Mouse (Mus musculus) skeletal muscle tissue, adult 2 months (tissue): ENCODE data around the gene Pla2g2c.

Experiments
- DNase-seq: peaks from one replicate; pipeline ENCODE4 v3.0.0-alpha.2; 2012; ENCODE audit warnings: low read depth, low spot score

The Pla2g2c gene

DNA sequence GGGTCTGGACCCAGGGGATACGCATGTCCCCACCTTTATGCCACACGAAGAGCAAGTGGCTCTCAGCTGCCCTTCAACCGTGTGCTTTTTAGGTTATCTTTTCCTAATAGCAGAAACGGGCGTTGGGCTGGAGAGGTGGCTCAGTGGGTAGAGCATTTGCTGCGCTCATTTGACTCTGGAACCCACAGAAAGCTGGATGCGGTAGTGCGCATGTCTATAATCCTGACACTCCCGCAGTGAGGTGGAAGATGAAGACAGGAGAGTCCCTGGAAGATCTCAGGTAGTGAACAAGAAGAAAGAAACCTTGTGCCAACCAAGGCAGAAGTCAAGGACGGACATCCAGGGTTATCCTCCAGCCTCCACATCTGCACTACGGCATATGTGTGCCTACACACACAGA lies 15.3 kb upstream of the Pla2g2c start:
- DNase-seq: no peak

DNA sequence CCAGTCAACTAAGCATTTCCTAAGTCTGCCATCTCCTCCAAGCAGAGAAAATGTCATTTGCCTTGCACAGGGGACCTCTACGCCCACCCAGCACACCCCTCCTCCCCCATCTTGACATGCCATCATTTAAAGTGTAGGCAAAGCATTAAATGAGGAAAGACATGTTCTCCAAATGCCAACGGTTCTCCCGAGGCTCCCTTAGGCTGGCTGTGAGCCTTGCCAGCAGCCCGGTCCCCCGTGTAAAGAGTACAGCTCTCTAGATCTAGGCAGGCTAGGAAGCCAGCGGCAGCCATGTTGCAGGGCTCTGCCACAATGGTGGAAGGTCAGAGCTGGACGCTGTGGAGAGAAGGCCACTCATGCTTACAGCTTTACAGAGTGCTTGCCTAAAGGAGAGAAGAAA lies 14.6 kb upstream of the Pla2g2c start:
- DNase-seq: no peak

DNA sequence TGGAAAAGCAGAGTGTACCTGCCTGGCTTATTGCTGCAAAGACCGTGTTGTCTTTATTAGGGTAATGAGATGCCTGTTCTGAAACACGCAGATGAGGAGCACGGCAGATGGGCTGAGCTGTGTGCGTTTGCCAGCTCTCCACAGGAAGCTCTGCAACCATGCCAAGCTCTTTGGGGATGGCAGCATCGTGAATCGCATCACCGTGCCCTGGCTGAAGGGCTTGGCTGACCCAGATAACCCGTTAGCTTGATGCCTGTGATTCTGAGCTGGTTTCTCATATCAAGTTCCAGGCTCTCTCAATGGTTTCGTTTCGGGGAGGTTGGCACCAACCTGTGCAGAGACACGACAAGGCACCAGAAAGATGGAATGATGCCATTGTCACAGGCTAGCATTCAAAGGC lies 14.0 kb upstream of the Pla2g2c start:
- DNase-seq: no peak

DNA sequence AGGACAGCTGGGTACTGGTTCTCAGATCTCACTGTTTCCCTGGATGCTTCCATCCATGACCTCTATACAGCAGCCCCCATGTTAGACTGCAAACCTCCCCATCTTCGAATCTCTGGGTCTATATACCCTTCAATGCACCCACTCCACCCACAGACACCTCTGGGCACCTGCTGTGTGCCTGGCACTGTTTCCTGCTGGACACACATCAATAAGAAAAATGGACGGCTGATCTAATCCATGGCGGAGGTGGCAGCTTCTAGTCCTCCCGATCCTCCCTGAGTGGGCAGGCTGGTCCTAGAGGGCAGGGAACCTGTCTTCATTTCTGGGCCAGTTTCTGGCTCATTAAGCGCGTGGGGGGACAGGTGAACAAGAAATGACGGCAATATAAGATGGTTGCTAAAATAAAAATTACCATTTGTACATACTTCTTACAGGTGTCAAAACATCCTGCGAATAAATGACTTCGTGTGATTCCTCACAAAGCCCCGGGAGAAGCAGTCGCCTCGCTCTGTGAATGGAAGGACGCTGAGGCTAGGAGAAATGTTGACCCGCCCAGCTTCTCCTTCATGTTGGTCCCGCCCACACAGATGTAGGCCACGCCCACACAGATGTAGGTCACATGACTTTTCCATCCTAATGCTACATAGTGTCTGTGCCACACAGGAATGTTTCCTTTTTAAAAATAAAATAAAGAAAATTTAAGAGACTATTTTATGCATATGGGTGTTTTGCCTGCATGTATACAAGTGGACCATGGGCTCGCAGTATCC lies 13.4 kb upstream of the Pla2g2c start:
- DNase-seq: no peak

DNA sequence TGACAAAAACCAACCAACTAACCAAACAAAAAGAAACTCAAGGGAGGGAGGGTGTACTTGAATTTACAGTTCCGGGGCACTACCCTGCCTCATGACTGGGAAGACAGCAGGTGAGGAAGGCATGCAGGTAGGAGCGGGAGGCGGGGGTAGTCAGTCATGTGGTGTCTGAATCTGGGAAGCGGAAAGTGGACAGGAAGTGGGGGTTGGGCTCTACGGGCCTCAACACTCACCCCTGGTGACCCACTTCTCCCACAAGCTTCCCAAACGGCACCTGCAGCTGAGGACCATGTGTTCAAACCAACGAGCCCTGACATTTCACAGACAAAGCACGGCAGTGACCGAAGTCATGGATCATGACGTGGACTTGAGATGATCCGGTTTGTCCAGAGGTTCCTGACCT lies 12.5 kb upstream of the Pla2g2c start:
- no peak for DNase-seq

DNA sequence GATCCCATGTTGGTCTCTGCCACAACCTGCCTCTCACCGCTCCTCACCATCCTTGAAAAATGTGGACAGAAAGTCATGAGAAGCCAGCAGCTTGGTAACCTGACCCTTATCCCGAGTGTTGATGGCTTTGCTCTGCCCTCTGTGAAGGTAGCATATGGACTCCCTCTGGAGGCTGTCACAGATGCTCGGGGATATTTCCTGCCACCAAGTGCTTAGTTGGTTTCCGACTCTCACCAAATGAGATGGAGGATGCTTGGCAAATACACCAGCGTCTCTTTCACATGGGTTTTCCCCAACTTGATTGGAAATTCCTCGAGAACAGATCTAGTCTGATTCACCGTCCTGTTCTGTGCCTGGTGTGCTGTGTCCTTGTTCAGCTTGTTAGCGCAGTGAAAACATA lies 12.0 kb upstream of the Pla2g2c start:
- no peak for DNase-seq

DNA sequence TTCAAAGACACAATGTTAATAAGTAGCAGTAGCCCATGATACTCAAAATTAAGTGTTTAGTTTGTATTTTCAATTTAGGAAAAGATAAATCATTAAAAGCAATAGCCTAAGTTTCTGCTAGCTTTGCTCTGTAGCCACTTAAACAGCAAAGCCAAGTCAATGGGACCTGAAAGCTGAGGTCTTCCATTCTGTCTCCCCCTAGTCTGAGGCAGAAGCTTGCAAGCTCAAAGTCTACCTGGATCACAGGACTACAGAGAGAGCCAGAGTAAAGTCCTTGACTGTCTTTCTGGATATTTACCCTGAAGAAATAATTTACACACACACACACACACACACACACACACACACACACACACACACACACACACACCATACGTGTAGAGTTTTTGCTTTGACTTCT lies 10.4 kb upstream of the Pla2g2c start:
- no peak for DNase-seq

DNA sequence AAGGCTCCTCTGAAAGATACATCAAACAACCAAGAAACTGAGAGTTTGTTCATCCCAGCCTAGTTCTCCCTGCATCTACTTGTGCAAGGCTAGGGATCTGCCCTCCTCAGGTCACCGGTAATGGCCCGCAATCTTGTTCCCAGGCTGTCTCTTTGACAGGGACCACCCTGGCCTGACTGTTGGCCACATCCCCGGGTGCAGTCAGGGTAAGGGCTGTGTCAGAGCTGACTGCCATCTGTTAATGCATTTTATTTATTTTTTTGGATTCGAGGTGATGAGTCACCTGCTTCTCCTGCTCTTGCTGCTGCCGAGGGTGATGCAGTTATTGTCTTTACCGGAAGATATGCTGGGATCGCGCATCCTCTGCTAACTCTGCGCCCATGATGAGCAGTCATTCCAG lies 7.9 kb upstream of the Pla2g2c start:
- no peak for DNase-seq

DNA sequence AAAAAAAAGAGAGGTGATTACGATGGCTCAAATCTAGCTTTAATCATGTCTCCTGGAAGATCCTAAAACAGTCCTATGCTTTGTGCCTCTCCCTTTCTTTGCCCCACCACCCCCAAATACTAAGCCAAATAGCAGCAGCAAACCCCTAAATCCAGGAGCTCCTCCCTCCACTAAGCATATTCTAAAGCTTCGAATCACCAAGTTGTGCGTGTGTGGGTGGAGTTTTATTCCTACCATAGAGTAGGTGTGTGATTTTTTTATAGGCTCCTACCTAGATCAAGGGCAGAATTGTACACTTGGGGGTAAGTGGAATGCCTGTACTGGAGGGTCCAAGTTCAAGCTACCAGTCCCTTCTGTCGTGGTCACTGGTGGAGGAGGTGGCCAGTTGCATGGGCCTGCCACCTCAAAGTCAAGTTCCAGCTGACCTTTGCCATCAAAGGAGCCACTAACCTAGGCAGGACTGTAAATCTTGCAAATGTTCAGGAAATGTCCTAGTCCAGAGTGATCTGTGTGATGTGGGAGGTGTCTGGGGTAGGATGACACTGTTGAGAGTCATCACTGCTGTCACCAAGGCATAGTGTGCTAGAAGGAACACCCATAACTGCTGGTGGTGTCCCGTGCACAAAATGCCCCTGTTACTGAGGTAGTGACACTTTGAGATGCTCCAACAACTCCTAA lies 5.9 kb upstream of the Pla2g2c start:
- DNase-seq: no peak

DNA sequence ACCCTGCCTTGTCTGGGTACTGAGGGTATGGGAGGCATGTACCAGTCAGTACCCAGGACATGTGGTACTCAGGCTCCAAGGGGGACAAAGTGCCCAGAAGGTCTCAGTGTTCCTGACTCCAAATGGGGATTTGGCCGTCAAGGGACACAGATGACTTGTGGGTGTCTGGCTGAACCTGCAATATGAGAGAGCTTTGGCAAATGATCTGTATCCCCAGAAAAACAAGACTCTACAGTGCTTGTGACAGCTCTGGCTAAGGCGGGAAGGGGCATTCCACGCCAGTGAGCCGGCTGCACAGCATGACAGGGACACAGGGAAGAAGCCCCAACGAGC lies 5.4 kb upstream of the Pla2g2c start:
- no peak for DNase-seq

DNA sequence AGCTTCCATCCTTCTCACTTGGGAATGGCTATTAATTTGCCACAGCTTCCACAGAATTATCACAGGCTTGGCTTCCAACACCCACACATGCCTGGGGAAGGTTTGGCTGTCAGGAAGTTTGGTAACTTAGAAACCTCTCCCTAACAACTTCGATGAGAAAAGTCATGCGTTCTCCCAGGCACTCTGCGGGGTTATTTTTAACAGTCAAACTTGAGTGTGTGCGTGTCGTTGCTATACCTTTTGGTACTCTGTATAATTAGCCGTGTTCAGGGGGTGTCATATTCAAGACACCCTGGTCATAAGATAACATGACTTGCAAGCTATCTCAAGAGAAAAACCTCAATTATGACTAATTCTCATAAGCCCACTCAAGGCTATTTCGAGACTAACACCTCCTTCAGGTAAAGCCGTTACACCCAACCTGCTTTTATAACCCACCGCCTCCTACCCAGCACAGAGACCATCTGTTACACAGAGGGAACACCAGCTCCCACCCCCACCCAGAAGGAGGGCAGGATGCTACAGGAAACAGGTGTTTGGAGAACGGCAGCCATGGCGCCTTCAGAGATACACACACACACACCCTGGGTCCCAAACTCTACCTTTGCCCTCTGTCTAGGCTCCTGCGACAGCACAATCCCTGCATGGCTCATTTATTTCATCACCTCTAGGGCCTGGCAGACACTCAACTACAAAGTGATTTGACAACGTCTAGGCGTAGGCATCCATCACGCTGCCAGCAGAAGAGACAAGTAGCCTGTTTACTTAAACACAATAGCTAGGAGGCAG lies 905 bp upstream of the Pla2g2c start:
- DNase-seq: no peak

DNA sequence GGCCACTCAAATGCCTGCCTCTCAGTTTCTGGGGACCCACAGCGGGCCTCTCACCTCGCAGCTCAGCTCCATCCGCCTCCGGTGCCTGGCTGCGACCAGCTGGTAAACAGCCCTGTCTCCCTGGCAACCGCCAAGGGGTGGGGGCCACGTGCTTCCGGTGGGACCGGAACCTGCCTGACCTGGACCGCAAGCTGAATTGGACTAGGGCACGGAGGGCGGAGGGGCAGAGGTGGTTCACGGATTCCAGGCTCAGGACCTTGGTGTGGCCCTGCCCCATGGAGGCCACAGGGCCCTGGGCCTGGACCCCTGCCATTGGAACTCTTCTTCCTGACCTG lies 502 bp downstream of the Pla2g2c start:
- DNase-seq: no peak

DNA sequence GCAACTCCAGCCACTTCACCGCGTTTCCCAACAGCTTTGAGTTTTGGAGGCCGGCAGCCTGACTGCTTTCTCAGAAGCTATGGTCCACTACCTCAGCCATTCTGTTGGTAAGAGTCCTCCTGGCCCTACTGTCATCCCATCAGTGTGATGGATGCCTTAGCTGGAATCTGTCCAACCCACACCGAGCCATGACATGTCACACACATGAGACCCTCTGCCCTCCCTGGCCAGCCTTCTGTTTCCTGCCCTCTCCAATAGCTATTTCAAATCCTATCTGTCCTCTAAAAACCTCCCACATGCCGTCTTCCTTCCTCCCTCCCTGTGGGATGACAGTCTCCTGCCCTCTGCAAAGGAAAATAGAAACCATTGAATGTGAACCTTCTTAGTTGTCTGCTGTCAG lies 1.2 kb downstream of the Pla2g2c start:
- no peak for DNase-seq

DNA sequence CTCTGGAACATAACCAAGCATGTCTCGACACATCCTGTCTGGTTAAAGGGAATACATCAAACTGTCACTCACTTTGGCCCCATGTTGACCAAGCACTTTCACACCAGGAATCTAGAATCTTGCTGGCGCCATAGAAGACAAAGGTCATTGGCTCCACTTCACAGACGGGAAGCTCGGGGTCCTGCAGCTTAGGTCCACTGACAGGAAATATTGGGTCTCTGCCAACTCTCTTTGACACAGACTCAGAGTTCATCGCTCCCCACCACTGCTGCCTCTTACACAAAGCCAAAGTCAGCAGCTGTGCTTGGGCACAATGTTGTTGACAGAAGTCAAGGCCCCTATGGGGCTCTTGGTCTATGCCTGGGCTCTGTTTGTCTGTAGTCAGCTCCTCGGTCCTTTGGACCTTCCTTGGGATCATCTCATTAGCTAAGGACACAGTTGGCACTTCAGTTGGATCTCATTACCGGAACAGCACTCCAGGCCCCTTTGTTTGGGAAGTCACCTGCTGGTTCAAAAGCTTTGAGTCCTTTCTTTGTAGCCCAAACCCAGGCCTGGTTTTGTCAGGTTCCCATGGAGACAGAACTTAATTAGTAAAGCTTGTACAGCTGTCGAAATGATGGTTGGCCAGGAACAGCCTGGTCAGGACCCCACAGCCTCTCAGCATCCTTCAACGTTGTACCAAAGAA lies 4.6 kb downstream of the Pla2g2c start:
- DNase-seq: no peak

DNA sequence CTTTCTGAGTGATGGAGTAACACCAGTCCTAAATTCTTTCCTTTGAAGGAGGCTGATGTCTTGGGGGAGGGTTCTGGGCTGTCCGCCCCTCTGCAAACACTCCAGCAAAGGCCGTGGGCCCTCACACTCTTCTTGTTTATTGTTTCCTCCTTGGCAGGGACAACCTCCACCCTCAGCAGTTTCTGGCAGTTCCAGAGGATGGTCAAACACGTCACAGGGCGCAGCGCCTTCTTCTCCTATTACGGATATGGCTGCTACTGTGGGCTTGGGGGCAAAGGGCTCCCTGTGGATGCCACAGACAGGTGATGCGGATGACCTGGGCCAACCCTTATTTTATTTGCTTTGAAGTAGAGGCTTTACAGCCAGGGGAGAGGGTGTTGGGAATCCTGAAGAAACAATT lies 9.5 kb downstream of the Pla2g2c start:
- DNase-seq: no peak

DNA sequence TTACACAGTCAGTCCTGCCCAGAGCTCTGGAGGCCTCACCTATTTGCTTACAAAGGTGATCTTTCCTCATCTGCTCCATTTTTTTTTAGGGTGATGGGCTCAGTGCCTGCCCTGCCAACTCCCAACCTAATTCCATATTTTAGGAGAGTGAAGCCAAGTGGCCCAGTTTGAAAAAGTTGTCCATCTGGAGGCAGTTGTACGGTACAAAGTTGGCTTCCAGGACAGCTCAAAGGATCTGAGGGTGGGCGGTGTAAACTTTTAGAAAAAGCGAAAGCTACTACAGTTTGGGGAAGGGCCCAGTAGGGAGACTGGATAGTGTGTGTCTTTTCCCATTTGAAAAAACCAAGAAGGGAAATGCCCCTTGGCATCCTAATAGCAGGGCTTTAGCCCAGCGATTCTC lies 10.3 kb downstream of the Pla2g2c start:
- DNase-seq: no peak

DNA sequence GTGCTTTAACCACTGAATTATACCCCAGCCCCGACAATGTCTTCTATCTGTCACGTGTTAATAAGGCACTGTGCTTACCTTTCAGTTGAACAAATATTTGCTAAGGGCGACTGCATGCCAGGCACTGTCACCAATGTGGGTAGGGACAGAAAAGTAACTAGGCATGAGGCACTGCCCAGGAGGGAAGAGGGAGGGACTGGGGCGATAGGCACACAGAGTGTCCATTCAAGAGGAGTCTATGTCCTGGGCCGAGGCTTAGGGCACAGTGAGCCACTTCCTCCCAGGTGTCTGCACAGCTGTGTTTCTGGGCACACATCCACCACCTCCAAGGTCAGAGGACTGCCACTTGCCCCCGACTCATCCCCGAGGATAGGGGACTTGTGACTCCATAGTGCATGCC lies 12.4 kb downstream of the Pla2g2c start, which contains the start of gene Ubxn10:
Gene Ubxn10, minus strand, starts transcription at position 137 of the 400 bp plus-strand sequence.
- no peak for DNase-seq

DNA sequence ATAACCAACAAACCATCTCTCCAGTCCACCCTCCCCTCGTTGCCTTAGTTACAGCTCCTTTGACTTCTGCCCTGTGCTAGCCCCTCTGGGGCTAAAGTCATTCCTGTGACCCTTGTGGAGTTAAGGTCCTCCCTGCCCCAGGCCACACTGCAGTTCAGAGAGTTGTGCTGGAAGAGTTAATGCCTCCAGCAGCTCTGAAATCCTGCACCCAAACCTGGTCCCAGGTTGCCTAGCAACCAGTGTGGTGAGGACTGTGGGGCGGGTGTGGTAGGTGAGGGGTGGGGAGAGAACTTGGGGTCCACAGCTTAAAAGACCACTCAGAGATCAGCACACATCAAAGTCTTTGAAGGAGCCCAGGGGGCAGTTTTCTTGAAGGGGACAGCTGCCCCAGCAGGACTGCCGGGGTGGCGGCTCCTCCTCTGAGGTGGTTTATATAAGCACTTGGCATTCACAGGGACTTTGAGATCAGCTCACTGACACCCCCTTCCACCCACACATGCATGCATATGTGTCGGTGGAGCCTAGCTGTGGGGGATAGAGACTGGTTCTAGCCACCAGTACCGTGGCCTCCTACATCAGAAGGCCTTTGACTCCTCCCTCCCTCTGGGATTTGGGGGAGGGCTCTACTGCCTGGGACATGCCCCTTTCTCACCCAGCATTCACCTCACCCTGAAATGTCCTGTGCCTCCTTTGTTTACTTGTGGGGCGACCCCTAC lies 14.7 kb downstream of the Pla2g2c start:
- DNase-seq: no peak

DNA sequence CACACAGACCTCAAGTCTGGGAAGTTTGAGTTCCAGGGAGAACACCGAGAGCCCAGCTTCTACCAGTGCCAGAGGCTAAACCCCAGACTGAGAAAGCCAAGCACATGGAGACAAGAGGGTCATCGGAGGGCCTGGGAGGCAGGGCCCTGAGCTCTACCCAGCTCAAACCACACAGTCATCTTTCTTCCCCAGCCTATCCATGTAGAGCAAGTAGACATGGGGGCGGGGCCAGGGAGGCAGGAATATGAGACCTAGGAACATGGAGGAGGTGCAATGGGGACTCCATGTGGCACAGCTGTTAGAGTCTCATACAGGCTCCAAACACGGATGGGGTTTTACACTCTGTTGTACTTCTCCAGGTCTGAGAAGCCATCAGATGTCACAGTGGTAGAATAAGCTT lies 21.3 kb downstream of the Pla2g2c start:
- DNase-seq: no peak

DNA sequence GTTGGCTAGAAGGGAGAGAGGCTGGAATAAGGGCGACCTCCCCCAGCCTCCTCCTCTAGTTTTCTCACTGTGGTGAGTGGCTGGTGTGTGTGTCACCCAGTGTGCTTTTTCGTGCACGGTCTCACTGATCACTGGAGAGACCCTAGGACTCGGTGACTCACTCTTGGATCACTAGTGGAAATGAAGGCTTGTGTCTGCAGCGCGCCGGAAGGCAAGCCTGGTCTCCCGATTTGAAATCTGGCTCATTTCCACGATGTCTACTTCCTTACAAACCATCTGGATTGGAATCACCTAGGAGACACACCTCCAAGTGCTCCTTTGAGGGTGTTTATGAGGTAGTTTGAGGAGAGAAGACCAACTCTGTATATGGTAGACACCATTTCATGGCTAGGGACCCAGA lies 22.3 kb downstream of the Pla2g2c start:
- no peak for DNase-seq

DNA sequence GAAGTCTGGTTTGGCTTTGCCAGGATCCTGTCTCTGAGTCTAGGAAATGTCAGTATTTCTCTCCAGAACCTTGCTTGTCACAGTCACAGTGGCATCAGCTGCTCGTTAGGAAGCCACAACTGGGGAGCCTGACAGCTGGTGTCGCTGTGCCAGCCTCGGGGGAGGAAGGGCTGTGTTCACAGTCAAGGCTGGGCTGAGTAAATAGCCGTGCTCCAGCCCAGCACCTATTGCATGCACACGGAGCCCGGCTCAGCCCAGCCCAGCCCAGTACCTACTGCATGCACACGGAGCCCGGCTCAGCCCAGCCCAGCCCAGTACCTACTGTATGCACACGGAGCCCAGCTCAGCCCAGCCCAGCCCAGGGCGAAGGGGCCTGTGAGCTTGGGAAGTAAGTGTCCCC lies 23.3 kb downstream of the Pla2g2c start:
- no peak for DNase-seq
